Comparison of ENCODE assay signal across 29 mouse cellular contexts in genomic region chr1:182054651-182055050, GRCm38 (mm10). TPM values are rescaled to one million over a fixed set of nuclear protein-coding genes. Genes with fewer than 3 reads are reported as not detected.
DNase-seq lines count a peak whose midpoint lies in the region; ATAC-seq and TF ChIP-seq lines count a peak whose summit lies in the region.
"Had no signal": no experiment of that assay in that cellular context is flagged by ENCODE, and none has a peak within 500 bp of the region (broad histone marks: within the 10 kb centered on the region; RNA-seq: fewer than 3 reads in every experiment).

No protein-coding gene starts in this region.

- no peak for ATAC-seq in hindbrain, embryonic 14.5 days (ENCODE audit: low FRiP score)
- no peak for ATAC-seq in embryonic facial prominence, embryonic 14.5 days (ENCODE audit: low read depth)
- ATAC-seq: forebrain, embryonic 15.5 days; inflammation-experienced regulatory T-cells, adult 6 months; midbrain, embryonic 16.5 days had no signal

- H3K4me3 ChIP-seq in heart, embryonic 10.5 days: no peak overlapping the region
- H3K4me3 ChIP-seq in hindbrain, embryonic 10.5 days: no peak overlapping the region
- H3K4me3 ChIP-seq in hindbrain, embryonic 14.5 days (replicated peaks; ENCODE audit: low read length): no peak overlapping the region
- peak overlapping the region in 1 of 2 experiments; percentile 42; a peak in 1 of 4 replicates for H3K4me3 ChIP-seq in ES-E14 (ENCODE audit: insufficient read depth in 1 of 2, low read depth in 1 of 2, low read length in 2 of 2, poor library complexity in 1 of 2, severe bottlenecking in 1 of 2)
- no peak overlapping the region for H3K4me3 ChIP-seq in embryonic facial prominence, embryonic 14.5 days (ENCODE audit: low read depth, low read length)
- H3K4me3 ChIP-seq: forebrain, embryonic 15.5 days; hindbrain, embryonic 15.5 days; layer of hippocampus, adult 2 months; liver, embryonic 15.5 days; midbrain, embryonic 10.5 days; neural tube, embryonic 12.5 days had no signal

- H3K9ac ChIP-seq in hindbrain, embryonic 14.5 days: no peak overlapping the region
- no peak overlapping the region for H3K9ac ChIP-seq in ES-E14 (ENCODE audit: insufficient read depth, low read depth, low read length, poor library complexity, severe bottlenecking)
- no peak overlapping the region for H3K9ac ChIP-seq in embryonic facial prominence, embryonic 14.5 days (ENCODE audit: low read depth, low read length)
- H3K9ac ChIP-seq: forebrain, embryonic 15.5 days; hindbrain, embryonic 15.5 days; liver, embryonic 15.5 days; lung, embryonic 14.5 days; neural tube, embryonic 12.5 days had no signal

- intact Hi-C loops in heart, postnatal 14 days (cut with DNase I): no loop called here
- intact Hi-C loops in left cerebral cortex, postnatal 25 days (cut with DNase I): no loop called here

- H3K36me3 ChIP-seq in heart, embryonic 10.5 days: no peaks in the 10 kb centered on the region
- no peaks in the 10 kb centered on the region for H3K36me3 ChIP-seq in hindbrain, embryonic 10.5 days
- no peaks in the 10 kb centered on the region for H3K36me3 ChIP-seq in hindbrain, embryonic 14.5 days (replicated peaks; ENCODE audit: control insufficient read depth, insufficient read depth)
- H3K36me3 ChIP-seq in ES-E14 (ENCODE audit: control insufficient read depth, insufficient read depth, low read length, poor library complexity, severe bottlenecking): no peaks in the 10 kb centered on the region
- H3K36me3 ChIP-seq in embryonic facial prominence, embryonic 14.5 days (ENCODE audit: control insufficient read depth, insufficient read depth, low read length): no peaks in the 10 kb centered on the region
- H3K36me3 ChIP-seq: forebrain, embryonic 15.5 days; hindbrain, embryonic 15.5 days; liver, embryonic 15.5 days; midbrain, embryonic 10.5 days; neural tube, embryonic 12.5 days had no signal

- in situ Hi-C loops in ES-E14 (cut with MboI; ENCODE audit: low sequenced_read_pairs in 2 of 2, unreplicated experiment in 2 of 2): no loop called here

- H3K27me3 ChIP-seq in heart, embryonic 10.5 days (ENCODE audit: insufficient read depth, poor library complexity, severe bottlenecking): no peaks in the 10 kb centered on the region
- no peaks in the 10 kb centered on the region for H3K27me3 ChIP-seq in hindbrain, embryonic 10.5 days (ENCODE audit: insufficient read depth, poor library complexity, severe bottlenecking)
- no peaks in the 10 kb centered on the region for H3K27me3 ChIP-seq in hindbrain, embryonic 14.5 days (ENCODE audit: control insufficient read depth, insufficient read depth, low read length)
- H3K27me3 ChIP-seq in embryonic facial prominence, embryonic 14.5 days (replicated peaks; ENCODE audit: control insufficient read depth, insufficient read depth, low read length): no peaks in the 10 kb centered on the region
- H3K27me3 ChIP-seq: forebrain, embryonic 15.5 days; hindbrain, embryonic 15.5 days; liver, embryonic 15.5 days; neural tube, embryonic 12.5 days had no signal

- WGBS in heart, embryonic 10.5 days: 76% methylated on average over 6 of the region's 6 CpGs
- 91% methylated on average over 6 of the region's 6 CpGs for WGBS in hindbrain, embryonic 10.5 days
- WGBS in hindbrain, embryonic 14.5 days: 91% methylated on average over 6 of the region's 6 CpGs
- 76% methylated on average over 6 of the region's 6 CpGs for WGBS in embryonic facial prominence, embryonic 14.5 days

- no peak for DNase-seq in heart, embryonic 10.5 days (ENCODE audit: low spot score)
- DNase-seq in heart, postnatal 14 days: no peak
- no peak for DNase-seq in hindbrain, embryonic 10.5 days (ENCODE audit: low spot score)
- no peak for DNase-seq in hindbrain, embryonic 14.5 days (ENCODE audit: low spot score)
- no peak for DNase-seq in ES-E14 (ENCODE audit: low read depth, low spot score)
- DNase-seq in embryonic facial prominence, embryonic 14.5 days (ENCODE audit: low spot score): no peak
- DNase-seq in left cerebral cortex, postnatal 25 days (ENCODE audit: low spot score in 2 of 2): no peak
- no peak for DNase-seq in embryo, embryonic 10.5 days (ENCODE audit: low spot score)
- DNase-seq: cerebellum, adult 11 months; cerebellum, adult 9-10 months; cerebellum, postnatal 36 days; heart, postnatal 4 days; kidney, adult 11 months; kidney, postnatal 25 days; left cerebral cortex, postnatal 4 days; lung, postnatal 14 days; right cerebral cortex, adult 18-20 months; spleen, adult 18-20 months; thymus, adult 2 months; thymus, postnatal 36 days had no signal

- H3K27ac ChIP-seq in heart, embryonic 10.5 days: peak overlapping the region; percentile 72
- H3K27ac ChIP-seq in hindbrain, embryonic 10.5 days: peak overlapping the region; percentile 69; the same call in 1 of the 2 replicates
- H3K27ac ChIP-seq in hindbrain, embryonic 14.5 days: no peak overlapping the region
- peak overlapping the region; percentile 85; the same call in 1 of the 2 replicates for H3K27ac ChIP-seq in ES-E14 (ENCODE audit: insufficient read depth, low read depth, low read length, poor library complexity, severe bottlenecking)
- H3K27ac ChIP-seq in embryonic facial prominence, embryonic 14.5 days (replicated peaks; ENCODE audit: low read depth, low read length): 0 out of 2 replicates have a peak overlapping the region, but pooled peaks have one; percentile 28
- H3K27ac ChIP-seq: forebrain, embryonic 15.5 days; hindbrain, embryonic 15.5 days; layer of hippocampus, adult 2 months; liver, embryonic 15.5 days; neural tube, embryonic 12.5 days had no signal

- H3K4me1 ChIP-seq in heart, embryonic 10.5 days: peaks cover 36% of the 10 kb centered on the region
- peaks cover 30% of the 10 kb centered on the region for H3K4me1 ChIP-seq in hindbrain, embryonic 10.5 days (replicated peaks)
- no peaks in the 10 kb centered on the region for H3K4me1 ChIP-seq in hindbrain, embryonic 14.5 days (replicated peaks; ENCODE audit: control insufficient read depth, insufficient read depth, low read length)
- peaks cover 3 to 20% of the 10 kb centered on the region in 2 experiments for H3K4me1 ChIP-seq in ES-E14 (ENCODE audit: control insufficient read depth in 2 of 2, insufficient read depth in 2 of 2, low read length in 2 of 2, poor library complexity in 1 of 2)
- H3K4me1 ChIP-seq in embryonic facial prominence, embryonic 14.5 days (ENCODE audit: control insufficient read depth, insufficient read depth, low read length): peaks cover 24% of the 10 kb centered on the region
- H3K4me1 ChIP-seq: liver, embryonic 15.5 days had no signal

- H3K9me3 ChIP-seq in heart, embryonic 10.5 days: no peaks in the 10 kb centered on the region
- H3K9me3 ChIP-seq in hindbrain, embryonic 10.5 days: no peaks in the 10 kb centered on the region
- H3K9me3 ChIP-seq in hindbrain, embryonic 14.5 days (ENCODE audit: control insufficient read depth, low read length): no peaks in the 10 kb centered on the region
- H3K9me3 ChIP-seq in ES-E14 (ENCODE audit: control insufficient read depth, insufficient read depth, low read depth, low read length): no peaks in the 10 kb centered on the region
- no peaks in the 10 kb centered on the region for H3K9me3 ChIP-seq in embryonic facial prominence, embryonic 14.5 days (ENCODE audit: control insufficient read depth, low read length)
- H3K9me3 ChIP-seq: forebrain, embryonic 15.5 days; hindbrain, embryonic 15.5 days; liver, embryonic 15.5 days; midbrain, embryonic 10.5 days; neural tube, embryonic 12.5 days had no signal

- no peak overlapping the region for H3K4me2 ChIP-seq in hindbrain, embryonic 14.5 days (replicated peaks)
- no peak overlapping the region for H3K4me2 ChIP-seq in embryonic facial prominence, embryonic 14.5 days (ENCODE audit: low read depth, low read length)
- H3K4me2 ChIP-seq: forebrain, embryonic 15.5 days; hindbrain, embryonic 15.5 days; liver, embryonic 15.5 days; lung, embryonic 14.5 days; neural tube, embryonic 12.5 days had no signal

TF ChIP-seq in ES-E14, 5 proteins besides CTCF, POLR2A, EP300 and RAD21:
- TF ChIP-seq MAFK (IDR thresholded peaks at IDR 0.05; ENCODE audit: insufficient read depth, low read depth, low read length) (no peak), HCFC1 (IDR thresholded peaks at IDR 0.05; ENCODE audit: borderline replicate concordance, insufficient read depth, low read length) (no peak), ZC3H11A (IDR thresholded peaks at IDR 0.05; ENCODE audit: borderline replicate concordance, low read depth, low read length) (no peak), CHD2 (IDR thresholded peaks at IDR 0.05; ENCODE audit: low read depth, low read length) (no peak), ZNF384 (IDR thresholded peaks at IDR 0.05; ENCODE audit: low read depth, low read length) (no peak)
TF ChIP-seq in ES-E14: peak in this region for 0.

RNA-seq across cellular contexts. Expression of gene Enah, which starts 34.9 kb away (rescaled TPM):
- 19.5 and 24.5 TPM in 2 replicates for polyA plus RNA-seq in heart, embryonic 10.5 days (2016; fragmentation: Nextera tagmentation; extraction: Ambion mirVana)
- 10 to 100 TPM; 90.6 to 92.1 TPM for total RNA-seq in heart, postnatal 14 days (2021)
- 24.4 and 29.0 TPM in 2 replicates for polyA plus RNA-seq in hindbrain, embryonic 10.5 days (2016; fragmentation: Nextera tagmentation; extraction: Ambion mirVana)
- polyA plus RNA-seq in hindbrain, embryonic 14.5 days (2014; fragmentation: Nextera tagmentation; extraction: Ambion mirVana): 31.3 and 37.7 TPM in 2 replicates
- 331 and 469 TPM in 2 replicates for total RNA-seq in ES-E14 (2012; rRNA removed)
- polyA plus RNA-seq in embryonic facial prominence, embryonic 14.5 days (2014; fragmentation: Nextera tagmentation; extraction: Ambion mirVana): 23.7 and 27.6 TPM in 2 replicates
- 100 to 1,000 TPM; 142 to 143 TPM for total RNA-seq in left cerebral cortex, postnatal 25 days (2021)
